Mouse (Mus musculus): ENCODE data around the gene Laptm4a.
A peak's percentile ranks its signal among the peaks of the same experiment; 100 is the strongest.

Laptm4a gene

GRCm38 (mm10) chr12:8961607-8962316 is 40.3 kb downstream of the Laptm4a start:
- DNase-seq: no peak

GRCm38 (mm10) chr12:8969828-8970227 is 48.4 kb downstream of the Laptm4a start:
- no peak for DNase-seq

GRCm38 (mm10) chr12:8973820-8974465 is 52.5 kb downstream of the Laptm4a start, which contains the start of gene Wdr35:
TSS of gene Wdr35 (plus strand) at chr12:8973892.
- DNase-seq: peak; percentile 96

- no peak for DNase-seq
Observed at GRCm38 (mm10) chr12:8975076-8975475, 53.6 kb downstream of the Laptm4a start.
